Mouse (Mus musculus) megakaryocyte-erythroid progenitor cell, adult 5-6 weeks (primary cell): ENCODE data around the gene Sfxn2. TPM values are rescaled to one million over a fixed set of nuclear protein-coding genes. Genes with fewer than 3 reads are reported as not detected.

Source experiments
- ATAC-seq: replicated peaks from 2 replicates; pipeline ENCODE4 v1.8.0; 2016; ENCODE audit warnings: mild to moderate bottlenecking, inconsistent platforms; ENCODE audit not compliant: severe bottlenecking, poor library complexity, low FRiP score, low TSS enrichment
- total RNA-seq, 2 experiments: library from RNA; stranded (forward) in 1 of 2; stranded (reverse) in 1 of 2; fragments of 200-1000, 215-1000 nt in 1 of 2; fragments of >200 nt in 1 of 2; fragmentation: Nextera tagmentation in 1 of 2; gene quantifications; 2 replicates each; pipeline ENCODE4 v1.2.3; 2014 to 2017

The Sfxn2 gene
- total RNA-seq, 2 experiments from 2014 or later = 9.8 to 20.1 TPM

- no peak for ATAC-seq
Observed at GRCm38 (mm10) chr19:46647254-46647653, 74.1 kb downstream of the Sfxn2 start.

Other genes with a start within 250 kb of the Sfxn2 start
- 3.4 and 7.1 TPM in 2 replicates for gene Psd, start 246.2 kb upstream of the Sfxn2 start, total RNA-seq (2014; fragmentation: Nextera tagmentation)
- 0.99 TPM in 1 of 2 replicates, not detected in the other for gene Psd, start 246.2 kb upstream of the Sfxn2 start, total RNA-seq (2017)
- gene Fbxl15, start 245.2 kb upstream of the Sfxn2 start, total RNA-seq (2014; fragmentation: Nextera tagmentation) = 4.7 TPM in 1 of 2 replicates, not detected in the other
- gene Fbxl15, start 245.2 kb upstream of the Sfxn2 start, total RNA-seq (2017) = 0.42 and 2.5 TPM in 2 replicates
- 58.5 and 61.2 TPM in 2 replicates for gene Cuedc2, start 234.7 kb upstream of the Sfxn2 start, total RNA-seq (2014; fragmentation: Nextera tagmentation)
- 100 and 121 TPM in 2 replicates for gene Cuedc2, start 234.7 kb upstream of the Sfxn2 start, total RNA-seq (2017)
- 15.0 and 16.5 TPM in 2 replicates for gene Mfsd13a, start 232.2 kb upstream of the Sfxn2 start, total RNA-seq (2014; fragmentation: Nextera tagmentation)
- gene Mfsd13a, start 232.2 kb upstream of the Sfxn2 start, total RNA-seq (2017) = 1.3 and 1.7 TPM in 2 replicates
- gene 2310034G01Rik, start 223.1 kb upstream of the Sfxn2 start, total RNA-seq (2014; fragmentation: Nextera tagmentation) = 0.55 TPM in 1 of 2 replicates, not detected in the other
- gene 2310034G01Rik, start 223.1 kb upstream of the Sfxn2 start, total RNA-seq (2017) = 0.56 TPM in 1 of 2 replicates, not detected in the other
- 86.5 and 93.6 TPM in 2 replicates for gene Actr1a, start 177.6 kb upstream of the Sfxn2 start, total RNA-seq (2014; fragmentation: Nextera tagmentation)
- gene Actr1a, start 177.6 kb upstream of the Sfxn2 start, total RNA-seq (2017) = 67.5 and 90.5 TPM in 2 replicates
- gene Sufu, start 176.5 kb upstream of the Sfxn2 start, total RNA-seq (2014; fragmentation: Nextera tagmentation) = 16.3 and 19.9 TPM in 2 replicates
- gene Sufu, start 176.5 kb upstream of the Sfxn2 start, total RNA-seq (2017) = 4.5 and 7.4 TPM in 2 replicates
- gene Trim8, start 71.7 kb upstream of the Sfxn2 start, total RNA-seq (2014; fragmentation: Nextera tagmentation) = 20.8 and 22.3 TPM in 2 replicates
- gene Trim8, start 71.7 kb upstream of the Sfxn2 start, total RNA-seq (2017) = 9.9 and 18.2 TPM in 2 replicates
- 14.2 and 17.8 TPM in 2 replicates for gene Arl3, start 167 bp upstream of the Sfxn2 start, total RNA-seq (2014; fragmentation: Nextera tagmentation)
- gene Arl3, start 167 bp upstream of the Sfxn2 start, total RNA-seq (2017) = 22.6 and 31.7 TPM in 2 replicates
- 16.1 and 24.1 TPM in 2 replicates for gene Wbp1l, start 25.7 kb downstream of the Sfxn2 start, total RNA-seq (2014; fragmentation: Nextera tagmentation)
- 17.9 and 20.8 TPM in 2 replicates for gene Wbp1l, start 25.7 kb downstream of the Sfxn2 start, total RNA-seq (2017)
- gene Cyp17a1, start 99.8 kb downstream of the Sfxn2 start, total RNA-seq (2014; fragmentation: Nextera tagmentation) = not detected in 2 replicates
- not detected in 2 replicates for gene Cyp17a1, start 99.8 kb downstream of the Sfxn2 start, total RNA-seq (2017)
- 11.3 TPM in 2 replicates for gene Borcs7, start 116.5 kb downstream of the Sfxn2 start, total RNA-seq (2014; fragmentation: Nextera tagmentation)
- gene Borcs7, start 116.5 kb downstream of the Sfxn2 start, total RNA-seq (2017) = 3.5 and 4.3 TPM in 2 replicates
- gene As3mt, start 134.1 kb downstream of the Sfxn2 start, total RNA-seq (2014; fragmentation: Nextera tagmentation) = 6.5 and 6.6 TPM in 2 replicates
- 1.6 and 16.2 TPM in 2 replicates for gene As3mt, start 134.1 kb downstream of the Sfxn2 start, total RNA-seq (2017)
- gene Cnnm2, start 188.2 kb downstream of the Sfxn2 start, total RNA-seq (2014; fragmentation: Nextera tagmentation) = 20.3 and 22.0 TPM in 2 replicates
- gene Cnnm2, start 188.2 kb downstream of the Sfxn2 start, total RNA-seq (2017) = 7.0 and 13.6 TPM in 2 replicates